Comparison of ENCODE assay signal across 8 mouse cellular contexts in the genomic region with DNA sequence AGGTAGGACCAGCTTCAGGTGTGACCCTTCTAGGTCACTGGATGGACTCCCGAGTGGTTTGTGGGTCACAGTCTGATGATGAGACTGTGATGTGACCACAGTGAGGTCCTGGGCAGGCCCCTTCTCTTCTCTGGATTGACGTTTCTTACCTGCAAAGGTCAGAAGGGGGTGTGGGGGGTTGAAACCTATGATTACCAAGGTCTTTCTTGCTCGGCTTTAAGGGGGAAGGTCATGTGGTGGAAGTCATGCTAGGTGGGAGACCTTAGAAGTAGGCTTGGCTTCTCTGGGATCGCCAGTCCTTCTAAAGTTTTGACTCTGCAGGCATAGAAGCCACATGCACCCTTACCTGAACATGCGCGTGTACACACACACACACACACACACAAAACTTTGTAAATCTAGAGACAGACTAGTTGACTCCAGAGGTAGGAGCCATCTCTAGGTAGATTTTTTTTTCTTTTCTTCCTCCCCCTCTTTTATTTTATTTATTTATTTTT. TPM values are rescaled to one million over a fixed set of nuclear protein-coding genes. Genes with fewer than 3 reads are reported as not detected.
DNase-seq lines count a peak whose midpoint lies in the region; ATAC-seq lines count a peak whose summit lies in the region.

No protein-coding gene starts in this region.

- H3K9ac ChIP-seq in forebrain, embryonic 15.5 days (replicated peaks), result no peak overlapping the region
- no peak overlapping the region for H3K9ac ChIP-seq in liver, embryonic 16.5 days (ENCODE audit: low read depth, low read length)

- peaks cover 89% of the 10 kb centered on the region for H3K27me3 ChIP-seq in heart, embryonic 10.5 days (ENCODE audit: insufficient read depth, poor library complexity, severe bottlenecking)
- H3K27me3 ChIP-seq in forebrain, embryonic 15.5 days, result peaks cover 81% of the 10 kb centered on the region
- no peaks in the 10 kb centered on the region; the same call in 1 of the 2 replicates for H3K27me3 ChIP-seq in liver, embryonic 16.5 days (ENCODE audit: control insufficient read depth, insufficient read depth, low read depth, low read length)

- peak overlapping the region; percentile 72 for H3K4me3 ChIP-seq in heart, embryonic 10.5 days
- H3K4me3 ChIP-seq in forebrain, embryonic 15.5 days, result 0 out of 2 replicates have a peak overlapping the region, but pooled peaks have one; percentile 40
- H3K4me3 ChIP-seq in liver, embryonic 16.5 days (ENCODE audit: low read depth, low read length), result peak overlapping the region; percentile 68; the same call in 1 of the 2 replicates

- H3K4me2 ChIP-seq in forebrain, embryonic 15.5 days (replicated peaks), result peak overlapping the region; percentile 50; the same call in 1 of the 2 replicates
- H3K4me2 ChIP-seq in liver, embryonic 16.5 days (ENCODE audit: low read depth, low read length), result peak overlapping the region; percentile 91

- no peak for DNase-seq in heart, embryonic 10.5 days (ENCODE audit: low spot score)
- no peak for DNase-seq in heart, adult 18-20 months
- peak; percentile 16 to 21 for DNase-seq in B cell, adult 2 months
- no peak for DNase-seq in Muller cell, postnatal 12 days (ENCODE audit: inconsistent ontology term)
- no peak for DNase-seq in layer of hippocampus, adult 8-10 months (ENCODE audit: low spot score in 2 of 2)
- DNase-seq in adrenal gland, adult 2 months, result no peak

- no peaks in the 10 kb centered on the region for H3K9me3 ChIP-seq in heart, embryonic 10.5 days
- no peaks in the 10 kb centered on the region for H3K9me3 ChIP-seq in forebrain, embryonic 15.5 days
- no peaks in the 10 kb centered on the region for H3K9me3 ChIP-seq in liver, embryonic 16.5 days (replicated peaks; ENCODE audit: control insufficient read depth, low read length)

- ATAC-seq in forebrain, embryonic 15.5 days (replicated peaks), result no peak
- no peak for ATAC-seq in liver, embryonic 16.5 days (ENCODE audit: low read depth)

- H3K4me1 ChIP-seq in heart, embryonic 10.5 days, result peaks cover 12% of the 10 kb centered on the region
- peaks cover 13% of the 10 kb centered on the region for H3K4me1 ChIP-seq in forebrain, embryonic 15.5 days
- H3K4me1 ChIP-seq in liver, embryonic 16.5 days (ENCODE audit: control insufficient read depth, low read depth, low read length), result peaks cover 22% of the 10 kb centered on the region

- H3K36me3 ChIP-seq in heart, embryonic 10.5 days, result no peaks in the 10 kb centered on the region
- no peaks in the 10 kb centered on the region for H3K36me3 ChIP-seq in forebrain, embryonic 15.5 days
- no peaks in the 10 kb centered on the region for H3K36me3 ChIP-seq in liver, embryonic 16.5 days (ENCODE audit: control insufficient read depth, insufficient read depth)

- peak overlapping the region; percentile 87 for H3K27ac ChIP-seq in heart, embryonic 10.5 days
- H3K27ac ChIP-seq in forebrain, embryonic 15.5 days (replicated peaks), result no peak overlapping the region
- no peak overlapping the region for H3K27ac ChIP-seq in liver, embryonic 16.5 days (ENCODE audit: low read length)

- WGBS in heart, embryonic 10.5 days, result 40% methylated on average over 6 of the region's 6 CpGs
- 53% methylated on average over 6 of the region's 6 CpGs for WGBS in forebrain, embryonic 15.5 days
- 50% methylated on average over 6 of the region's 6 CpGs for WGBS in liver, embryonic 16.5 days (ENCODE audit: insufficient replicate concordance)

RNA-seq across cellular contexts. Expression of a gene that starts 0.5 kb away (rescaled TPM):
- 6.2 and 6.6 TPM in 2 replicates for polyA plus RNA-seq in heart, embryonic 10.5 days (2016; fragmentation: Nextera tagmentation; extraction: Ambion mirVana)
- 10 to 100 TPM; 17.2 to 23.0 TPM for total RNA-seq in heart, adult 18-20 months (2021)
- polyA plus RNA-seq in forebrain, embryonic 15.5 days (2015; fragmentation: Nextera tagmentation; extraction: Ambion mirVana), result 0.71 and 1.0 TPM in 2 replicates
- polyA plus RNA-seq in liver, embryonic 16.5 days (2015; fragmentation: Nextera tagmentation; extraction: Ambion mirVana), result 8.1 and 8.3 TPM in 2 replicates
- total RNA-seq in layer of hippocampus, adult 8-10 months (2022), result 1 to 10 TPM; 2.5 to 3.8 (median 2.8) TPM
- total RNA-seq in adrenal gland, adult 2 months (2021), result 10 to 100 TPM; 27.0 to 38.0 TPM
- polyA plus RNA-seq in adrenal gland, adult 2 months (2012; rRNA removed), result 45.1 and 51.2 TPM in 2 replicates

RNA-seq across cellular contexts. Expression of a gene that starts 9.1 kb away (rescaled TPM):
- polyA plus RNA-seq in heart, embryonic 10.5 days (2016; fragmentation: Nextera tagmentation; extraction: Ambion mirVana), result 25.7 and 30.1 TPM in 2 replicates
- total RNA-seq in heart, adult 18-20 months (2021), result 10 to 100 TPM; 55.0 to 60.1 TPM
- 11.4 and 13.3 TPM in 2 replicates for polyA plus RNA-seq in forebrain, embryonic 15.5 days (2015; fragmentation: Nextera tagmentation; extraction: Ambion mirVana)
- polyA plus RNA-seq in liver, embryonic 16.5 days (2015; fragmentation: Nextera tagmentation; extraction: Ambion mirVana), result 21.8 and 22.6 TPM in 2 replicates
- total RNA-seq in layer of hippocampus, adult 8-10 months (2022), result 10 to 100 TPM; 13.3 to 18.4 (median 15.6) TPM
- 10 to 100 TPM; 60.3 to 65.3 TPM for total RNA-seq in adrenal gland, adult 2 months (2021)
- 43.8 and 53.8 TPM in 2 replicates for polyA plus RNA-seq in adrenal gland, adult 2 months (2012; rRNA removed)

Comparison
In these comparisons a context has a peak if more than half of its experiments do, and no peak if none do; other contexts are left out.
1. DNase-seq: peak in B cell, adult 2 months (2 of 2); none in heart, embryonic 10.5 days (single experiment), heart, adult 18-20 months (0 of 2), Muller cell, postnatal 12 days (single experiment), layer of hippocampus, adult 8-10 months (0 of 2) and adrenal gland, adult 2 months (single experiment).
2. Peak in every context shown above with its lines, with median percentiles within 50 percentile points of each other: H3K4me3 ChIP-seq.